Mouse (Mus musculus): ENCODE measurements around the gene Chchd5.

DNA sequence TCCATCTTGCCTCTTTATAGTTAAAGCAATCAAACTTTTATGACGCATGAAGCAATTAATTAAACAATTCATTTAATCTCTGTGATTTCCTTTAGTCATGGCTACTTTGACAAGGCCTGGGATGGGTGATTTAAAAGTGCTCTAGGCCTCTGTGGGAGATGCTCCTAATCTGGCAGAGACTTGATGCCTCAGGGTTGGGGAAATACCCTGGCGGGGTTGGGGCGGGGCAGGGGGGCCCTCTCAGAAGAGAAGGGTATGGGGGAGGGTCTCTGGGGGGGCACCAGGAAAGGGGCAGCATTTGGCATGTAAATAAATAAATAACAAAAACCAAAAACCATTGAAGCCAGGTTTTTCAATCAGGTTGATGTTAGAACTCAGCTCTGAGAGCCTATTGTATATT, 48.2 kb downstream of the Chchd5 start:
- no peak for TF ChIP-seq CEBPB (IDR thresholded peaks at IDR 0.05; ENCODE audit: insufficient read depth, poor library complexity, severe bottlenecking)
- TF ChIP-seq POLR2A (IDR thresholded peaks at IDR 0.05; ENCODE audit: insufficient read length, low read depth) = no peak
- no peak for TF ChIP-seq MAX (IDR thresholded peaks at IDR 0.05; ENCODE audit: low read depth)
- TF ChIP-seq E2F4 (IDR thresholded peaks at IDR 0.05; ENCODE audit: insufficient read depth) = no peak
- TF ChIP-seq MYOD1 (IDR thresholded peaks at IDR 0.05; ENCODE audit: control insufficient read depth in 1 of 3, insufficient read length in 2 of 3, low read depth in 2 of 3) = no peak
- no peak for TF ChIP-seq USF1 (IDR thresholded peaks at IDR 0.05; ENCODE audit: low read depth)
- TF ChIP-seq POLR2AphosphoS2 (IDR thresholded peaks at IDR 0.05; ENCODE audit: insufficient read length, low read depth) = no peak
- TF ChIP-seq REST (IDR thresholded peaks at IDR 0.05; ENCODE audit: insufficient read depth, insufficient read length) = no peak
- TF ChIP-seq MYOG (IDR thresholded peaks at IDR 0.05; ENCODE audit: control insufficient read depth in 1 of 3, insufficient read depth in 1 of 3, insufficient read length in 2 of 3, low read depth in 2 of 3) = no peak
- TF ChIP-seq TCF3 (IDR thresholded peaks at IDR 0.05; ENCODE audit: insufficient read length, low read depth) = no peak
- TF ChIP-seq TCF12 (IDR thresholded peaks at IDR 0.05; ENCODE audit: insufficient read depth, poor library complexity, severe bottlenecking) = no peak
